Mouse (Mus musculus): ENCODE results near the gene Fgfr2. TPM values are rescaled to one million over a fixed set of nuclear protein-coding genes. Genes with fewer than 3 reads are reported as not detected.

The Fgfr2 gene
- total RNA-seq, 1 experiment: 37.5 TPM

- Histone ChIP-seq H3K9me3 (ENCODE audit: control insufficient read depth, insufficient read depth, low read depth, low read length) (no peaks in the 10 kb centered on the region), H3K9ac (ENCODE audit: insufficient read depth, low read depth, low read length, poor library complexity, severe bottlenecking) (no peak overlapping the region), H3K4me1 (ENCODE audit: control insufficient read depth in 2 of 2, insufficient read depth in 2 of 2, low read length in 2 of 2, poor library complexity in 1 of 2) (0 out of 4 replicates have a peak, but pooled peaks cover 0 to 2% of the 10 kb centered on the region in 2 experiments), H3K4me3 (ENCODE audit: insufficient read depth in 1 of 2, low read depth in 1 of 2, low read length in 2 of 2, poor library complexity in 1 of 2, severe bottlenecking in 1 of 2) (no peak overlapping the region), H3K36me3 (ENCODE audit: control insufficient read depth, insufficient read depth, low read length, poor library complexity, severe bottlenecking) (no peaks in the 10 kb centered on the region), H3K27ac (ENCODE audit: insufficient read depth, low read depth, low read length, poor library complexity, severe bottlenecking) (no peak overlapping the region)
- no peak for DNase-seq (ENCODE audit: low read depth, low spot score)
- in situ Hi-C loops (cut with MboI; ENCODE audit: low sequenced_read_pairs in 2 of 2, unreplicated experiment in 2 of 2): no loop called here
- TF ChIP-seq CHD2 (IDR thresholded peaks at IDR 0.05; ENCODE audit: low read depth, low read length): no peak
Observed at GRCm38 (mm10) chr7:130325983-130326433, 2797.1 kb downstream of the Fgfr2 start.

- Histone ChIP-seq H3K9me3 (ENCODE audit: control insufficient read depth, insufficient read depth, low read depth, low read length) (no peaks in the 10 kb centered on the region), H3K36me3 (ENCODE audit: control insufficient read depth, insufficient read depth, low read length, poor library complexity, severe bottlenecking) (no peaks in the 10 kb centered on the region), H3K27ac (ENCODE audit: insufficient read depth, low read depth, low read length, poor library complexity, severe bottlenecking) (no peak overlapping the region), H3K4me1 (ENCODE audit: control insufficient read depth in 2 of 2, insufficient read depth in 2 of 2, low read length in 2 of 2, poor library complexity in 1 of 2) (0 out of 4 replicates have a peak, but pooled peaks cover 0 to 2% of the 10 kb centered on the region in 2 experiments), H3K9ac (ENCODE audit: insufficient read depth, low read depth, low read length, poor library complexity, severe bottlenecking) (no peak overlapping the region), H3K4me3 (ENCODE audit: insufficient read depth in 1 of 2, low read depth in 1 of 2, low read length in 2 of 2, poor library complexity in 1 of 2, severe bottlenecking in 1 of 2) (no peak overlapping the region)
- TF ChIP-seq CHD2 (IDR thresholded peaks at IDR 0.05; ENCODE audit: low read depth, low read length): no peak
- no peak for TF ChIP-seq ZC3H11A (IDR thresholded peaks at IDR 0.05; ENCODE audit: borderline replicate concordance, low read depth, low read length)
- peak; percentile 74; the same call in 1 of the 2 replicates for TF ChIP-seq ZNF384 (IDR thresholded peaks at IDR 0.05; ENCODE audit: low read depth, low read length)
- DNase-seq (ENCODE audit: low read depth, low spot score): peak; percentile 21
- in situ Hi-C loops (cut with MboI; ENCODE audit: low sequenced_read_pairs in 2 of 2, unreplicated experiment in 2 of 2): no loop called here
Observed at GRCm38 (mm10) chr7:130324716-130325401, 2798.3 kb downstream of the Fgfr2 start.

GRCm38 (mm10) chr7:130323766-130324165, 2799.4 kb downstream of the Fgfr2 start:
- Histone ChIP-seq H3K4me3 (ENCODE audit: insufficient read depth in 1 of 2, low read depth in 1 of 2, low read length in 2 of 2, poor library complexity in 1 of 2, severe bottlenecking in 1 of 2) (no peak overlapping the region), H3K9ac (ENCODE audit: insufficient read depth, low read depth, low read length, poor library complexity, severe bottlenecking) (no peak overlapping the region), H3K36me3 (ENCODE audit: control insufficient read depth, insufficient read depth, low read length, poor library complexity, severe bottlenecking) (no peaks in the 10 kb centered on the region), H3K9me3 (ENCODE audit: control insufficient read depth, insufficient read depth, low read depth, low read length) (no peaks in the 10 kb centered on the region), H3K4me1 (ENCODE audit: control insufficient read depth in 2 of 2, insufficient read depth in 2 of 2, low read length in 2 of 2, poor library complexity in 1 of 2) (0 out of 4 replicates have a peak, but pooled peaks cover 0 to 2% of the 10 kb centered on the region in 2 experiments), H3K27ac (ENCODE audit: insufficient read depth, low read depth, low read length, poor library complexity, severe bottlenecking) (no peak overlapping the region)
- in situ Hi-C loops (cut with MboI; ENCODE audit: low sequenced_read_pairs in 2 of 2, unreplicated experiment in 2 of 2): no loop called here
- no peak for DNase-seq (ENCODE audit: low read depth, low spot score)
- TF ChIP-seq CHD2 (IDR thresholded peaks at IDR 0.05; ENCODE audit: low read depth, low read length): no peak

- no peak for DNase-seq (ENCODE audit: low read depth, low spot score)
- in situ Hi-C loops (cut with MboI; ENCODE audit: low sequenced_read_pairs in 2 of 2, unreplicated experiment in 2 of 2): no loop called here
- Histone ChIP-seq H3K4me1 (ENCODE audit: control insufficient read depth in 2 of 2, insufficient read depth in 2 of 2, low read length in 2 of 2, poor library complexity in 1 of 2) (0 out of 4 replicates have a peak, but pooled peaks cover 0 to 2% of the 10 kb centered on the region in 2 experiments), H3K9ac (ENCODE audit: insufficient read depth, low read depth, low read length, poor library complexity, severe bottlenecking) (no peak overlapping the region), H3K9me3 (ENCODE audit: control insufficient read depth, insufficient read depth, low read depth, low read length) (no peaks in the 10 kb centered on the region), H3K27ac (ENCODE audit: insufficient read depth, low read depth, low read length, poor library complexity, severe bottlenecking) (no peak overlapping the region), H3K4me3 (ENCODE audit: insufficient read depth in 1 of 2, low read depth in 1 of 2, low read length in 2 of 2, poor library complexity in 1 of 2, severe bottlenecking in 1 of 2) (no peak overlapping the region), H3K36me3 (ENCODE audit: control insufficient read depth, insufficient read depth, low read length, poor library complexity, severe bottlenecking) (no peaks in the 10 kb centered on the region)
- TF ChIP-seq ZC3H11A (IDR thresholded peaks at IDR 0.05; ENCODE audit: borderline replicate concordance, low read depth, low read length) (no peak), HCFC1 (IDR thresholded peaks at IDR 0.05; ENCODE audit: borderline replicate concordance, insufficient read depth, low read length) (no peak), MAFK (IDR thresholded peaks at IDR 0.05; ENCODE audit: insufficient read depth, low read depth, low read length) (no peak), CHD2 (IDR thresholded peaks at IDR 0.05; ENCODE audit: low read depth, low read length) (no peak), ZNF384 (IDR thresholded peaks at IDR 0.05; ENCODE audit: low read depth, low read length) (no peak)
Observed at GRCm38 (mm10) chr7:130319799-130320556, 2803.2 kb downstream of the Fgfr2 start.
